8 mouse cellular contexts compared by ENCODE assay signal in the genomic region with DNA sequence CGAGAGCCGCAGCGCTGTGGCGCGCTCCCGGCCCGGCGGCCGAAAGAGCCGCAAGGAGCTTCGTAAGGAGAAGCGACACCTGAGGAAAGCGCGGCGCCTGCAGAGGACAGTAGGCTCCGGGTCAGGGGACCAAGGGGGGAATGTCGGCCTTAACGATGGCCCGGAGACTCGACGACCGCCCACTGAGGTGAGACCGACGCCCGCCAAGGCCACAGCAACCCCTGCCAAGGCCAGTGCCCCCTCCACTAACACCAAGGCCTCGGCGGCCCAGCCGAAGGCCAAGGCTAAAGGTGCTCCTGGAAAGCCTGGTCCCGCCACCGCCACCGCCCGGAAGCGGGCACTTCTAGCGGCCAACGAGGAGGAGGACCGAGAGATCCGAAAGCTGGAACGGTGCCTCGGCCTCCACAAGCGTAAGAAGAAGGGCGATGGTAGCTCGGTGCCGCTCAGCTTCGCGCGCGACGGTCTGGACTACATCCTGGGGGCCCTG. TPM values are rescaled to one million over a fixed set of nuclear protein-coding genes. Genes with fewer than 3 reads are reported as not detected.
DNase-seq lines count a peak whose midpoint lies in the region; ATAC-seq lines count a peak whose summit lies in the region.

No protein-coding gene starts in this region.

- peak; percentile 83 for ATAC-seq in forebrain, embryonic 15.5 days (replicated peaks)
- peak; percentile 81 for ATAC-seq in hindbrain, embryonic 14.5 days (ENCODE audit: low FRiP score)
- peak; percentile 56 for ATAC-seq in liver, embryonic 11.5 days (replicated peaks; ENCODE audit: low FRiP score)
- ATAC-seq in midbrain, embryonic 15.5 days (replicated peaks), result peak; percentile 79; the same call in 1 of the 2 replicates

- H3K4me3 ChIP-seq in forebrain, embryonic 15.5 days, result peak overlapping the region; percentile 82
- H3K4me3 ChIP-seq in hindbrain, embryonic 14.5 days (replicated peaks; ENCODE audit: low read length), result peak overlapping the region; percentile 76
- H3K4me3 ChIP-seq in liver, embryonic 11.5 days (ENCODE audit: low read depth, low read length), result peak overlapping the region; percentile 92
- peak overlapping the region; percentile 89 for H3K4me3 ChIP-seq in midbrain, embryonic 15.5 days

- WGBS in forebrain, embryonic 15.5 days, result under 1% methylated on average over 48 of the region's 48 CpGs
- 1% methylated on average over 48 of the region's 48 CpGs for whole genome bisulfite sequencing in hindbrain, embryonic 14.5 days
- WGBS in liver, embryonic 11.5 days, result 1% methylated on average over 48 of the region's 48 CpGs
- WGBS in midbrain, embryonic 15.5 days, result under 1% methylated on average over 48 of the region's 48 CpGs

- peak; percentile 16 for DNase-seq in thymus, postnatal 0 days (ENCODE audit: low spot score)
- DNase-seq in thymus, postnatal 14 days, result no peak
- DNase-seq in adrenal gland, postnatal 25 days, result peak; percentile 64
- DNase-seq in hindbrain, embryonic 14.5 days (ENCODE audit: low spot score), result no peak
- DNase-seq in liver, embryonic 11.5 days (ENCODE audit: low spot score), result peak; percentile 44
- DNase-seq in cerebellum, adult 11-12 months, result no peak

- H3K9me3 ChIP-seq in forebrain, embryonic 15.5 days, result no peaks in the 10 kb centered on the region
- H3K9me3 ChIP-seq in hindbrain, embryonic 14.5 days (ENCODE audit: control insufficient read depth, low read length), result no peaks in the 10 kb centered on the region
- no peaks in the 10 kb centered on the region for H3K9me3 ChIP-seq in liver, embryonic 11.5 days (ENCODE audit: control insufficient read depth, low read length)
- H3K9me3 ChIP-seq in midbrain, embryonic 15.5 days, result no peaks in the 10 kb centered on the region

- H3K4me1 ChIP-seq in forebrain, embryonic 15.5 days, result peaks cover 25% of the 10 kb centered on the region
- peaks cover 29% of the 10 kb centered on the region for H3K4me1 ChIP-seq in hindbrain, embryonic 14.5 days (replicated peaks; ENCODE audit: control insufficient read depth, insufficient read depth, low read length)
- peaks cover 13% of the 10 kb centered on the region for H3K4me1 ChIP-seq in liver, embryonic 11.5 days (replicated peaks; ENCODE audit: control insufficient read depth, insufficient read depth, low read length)
- H3K4me1 ChIP-seq in midbrain, embryonic 15.5 days, result peaks cover 23% of the 10 kb centered on the region

- 0 out of 2 replicates have a peak, but pooled peaks cover 15% of the 10 kb centered on the region for H3K27me3 ChIP-seq in forebrain, embryonic 15.5 days
- peaks cover 14% of the 10 kb centered on the region for H3K27me3 ChIP-seq in hindbrain, embryonic 14.5 days (ENCODE audit: control insufficient read depth, insufficient read depth, low read length)
- no peaks in the 10 kb centered on the region for H3K27me3 ChIP-seq in liver, embryonic 11.5 days (replicated peaks; ENCODE audit: control insufficient read depth, insufficient read depth, low read length)
- H3K27me3 ChIP-seq in midbrain, embryonic 15.5 days (replicated peaks), result no peaks in the 10 kb centered on the region

- H3K9ac ChIP-seq in forebrain, embryonic 15.5 days (replicated peaks), result peak overlapping the region; percentile 64
- peak overlapping the region; percentile 71 for H3K9ac ChIP-seq in hindbrain, embryonic 14.5 days
- peak overlapping the region; percentile 94 for H3K9ac ChIP-seq in liver, embryonic 11.5 days (ENCODE audit: low read depth, low read length)
- peak overlapping the region; percentile 81 for H3K9ac ChIP-seq in midbrain, embryonic 15.5 days

- H3K36me3 ChIP-seq in forebrain, embryonic 15.5 days, result peaks cover 36% of the 10 kb centered on the region
- H3K36me3 ChIP-seq in hindbrain, embryonic 14.5 days (replicated peaks; ENCODE audit: control insufficient read depth, insufficient read depth), result peaks cover 36% of the 10 kb centered on the region
- H3K36me3 ChIP-seq in liver, embryonic 11.5 days (ENCODE audit: control insufficient read depth, insufficient read depth, low read length), result peaks cover 18% of the 10 kb centered on the region
- peaks cover 24% of the 10 kb centered on the region for H3K36me3 ChIP-seq in midbrain, embryonic 15.5 days (replicated peaks)

- peak overlapping the region; percentile 76 for H3K4me2 ChIP-seq in forebrain, embryonic 15.5 days (replicated peaks)
- peak overlapping the region; percentile 81 for H3K4me2 ChIP-seq in hindbrain, embryonic 14.5 days (replicated peaks)
- peak overlapping the region; percentile 74 for H3K4me2 ChIP-seq in liver, embryonic 11.5 days
- H3K4me2 ChIP-seq in midbrain, embryonic 15.5 days, result peak overlapping the region; percentile 97

- peak overlapping the region; percentile 65 for H3K27ac ChIP-seq in forebrain, embryonic 15.5 days (replicated peaks)
- H3K27ac ChIP-seq in hindbrain, embryonic 14.5 days, result peak overlapping the region; percentile 54; the same call in 1 of the 2 replicates
- peak overlapping the region; percentile 65 for H3K27ac ChIP-seq in liver, embryonic 11.5 days (ENCODE audit: low read depth, low read length)
- H3K27ac ChIP-seq in midbrain, embryonic 15.5 days, result peak overlapping the region; percentile 81

RNA-seq across cellular contexts. Expression of a gene that starts 0.5 kb away (rescaled TPM):
- 25.3 and 27.0 TPM in 2 replicates for polyA plus RNA-seq in thymus, postnatal 0 days (2015; fragmentation: Nextera tagmentation; extraction: Ambion mirVana)
- 31.4 and 45.8 TPM in 2 replicates for total RNA-seq in adrenal gland, postnatal 25 days (2021)
- 20.5 and 20.6 TPM in 2 replicates for polyA plus RNA-seq in forebrain, embryonic 15.5 days (2015; fragmentation: Nextera tagmentation; extraction: Ambion mirVana)
- 14.1 and 15.2 TPM in 2 replicates for polyA plus RNA-seq in hindbrain, embryonic 14.5 days (2014; fragmentation: Nextera tagmentation; extraction: Ambion mirVana)
- 35.6 and 38.1 TPM in 2 replicates for polyA plus RNA-seq in liver, embryonic 11.5 days (2014; fragmentation: Nextera tagmentation; extraction: Ambion mirVana)
- 20.6 and 22.6 TPM in 2 replicates for polyA plus RNA-seq in midbrain, embryonic 15.5 days (2015; fragmentation: Nextera tagmentation; extraction: Ambion mirVana)

RNA-seq across cellular contexts. Expression of a gene that starts 43.4 kb away (rescaled TPM):
- polyA plus RNA-seq in thymus, postnatal 0 days (2015; fragmentation: Nextera tagmentation; extraction: Ambion mirVana), result not detected in 2 replicates
- not detected in 2 replicates for total RNA-seq in adrenal gland, postnatal 25 days (2021)
- not detected in 2 replicates for polyA plus RNA-seq in forebrain, embryonic 15.5 days (2015; fragmentation: Nextera tagmentation; extraction: Ambion mirVana)
- 0.50 and 0.63 TPM in 2 replicates for polyA plus RNA-seq in hindbrain, embryonic 14.5 days (2014; fragmentation: Nextera tagmentation; extraction: Ambion mirVana)
- polyA plus RNA-seq in liver, embryonic 11.5 days (2014; fragmentation: Nextera tagmentation; extraction: Ambion mirVana), result 0.11 and 0.12 TPM in 2 replicates
- not detected in 2 replicates for polyA plus RNA-seq in midbrain, embryonic 15.5 days (2015; fragmentation: Nextera tagmentation; extraction: Ambion mirVana)

RNA-seq across cellular contexts. Expression of a gene that starts 56.7 kb away (rescaled TPM):
- 5.2 and 6.0 TPM in 2 replicates for polyA plus RNA-seq in thymus, postnatal 0 days (2015; fragmentation: Nextera tagmentation; extraction: Ambion mirVana)
- 9.9 and 11.8 TPM in 2 replicates for total RNA-seq in adrenal gland, postnatal 25 days (2021)
- polyA plus RNA-seq in forebrain, embryonic 15.5 days (2015; fragmentation: Nextera tagmentation; extraction: Ambion mirVana), result 25.7 and 26.3 TPM in 2 replicates
- 42.2 and 44.4 TPM in 2 replicates for polyA plus RNA-seq in hindbrain, embryonic 14.5 days (2014; fragmentation: Nextera tagmentation; extraction: Ambion mirVana)
- 6.5 and 6.6 TPM in 2 replicates for polyA plus RNA-seq in liver, embryonic 11.5 days (2014; fragmentation: Nextera tagmentation; extraction: Ambion mirVana)
- 34.8 and 38.2 TPM in 2 replicates for polyA plus RNA-seq in midbrain, embryonic 15.5 days (2015; fragmentation: Nextera tagmentation; extraction: Ambion mirVana)

Comparison
In these comparisons a context has a peak if more than half of its experiments do, and no peak if none do; other contexts are left out.
1. DNase-seq: peak in thymus, postnatal 0 days (single experiment), adrenal gland, postnatal 25 days (single experiment) and liver, embryonic 11.5 days (single experiment); none in thymus, postnatal 14 days (single experiment), hindbrain, embryonic 14.5 days (single experiment) and cerebellum, adult 11-12 months (single experiment).
2. Peak in every context shown above with its lines, with median percentiles within 50 percentile points of each other: ATAC-seq, H3K27ac ChIP-seq, H3K4me2 ChIP-seq, H3K4me3 ChIP-seq and H3K9ac ChIP-seq.